Mouse (Mus musculus) T-helper 2 cell (primary cell): ENCODE measurements around the gene Tmem178.

Source experiments
- in situ Hi-C: fragments of 300-600 bp; cut with MboI, MseI; formaldehyde crosslinking; loops from one replicate; pipeline ENCODE4 v1.15.1; 2025; ENCODE audit warnings: high pct_unique_total_duplicates

Gene Tmem178

DNA sequence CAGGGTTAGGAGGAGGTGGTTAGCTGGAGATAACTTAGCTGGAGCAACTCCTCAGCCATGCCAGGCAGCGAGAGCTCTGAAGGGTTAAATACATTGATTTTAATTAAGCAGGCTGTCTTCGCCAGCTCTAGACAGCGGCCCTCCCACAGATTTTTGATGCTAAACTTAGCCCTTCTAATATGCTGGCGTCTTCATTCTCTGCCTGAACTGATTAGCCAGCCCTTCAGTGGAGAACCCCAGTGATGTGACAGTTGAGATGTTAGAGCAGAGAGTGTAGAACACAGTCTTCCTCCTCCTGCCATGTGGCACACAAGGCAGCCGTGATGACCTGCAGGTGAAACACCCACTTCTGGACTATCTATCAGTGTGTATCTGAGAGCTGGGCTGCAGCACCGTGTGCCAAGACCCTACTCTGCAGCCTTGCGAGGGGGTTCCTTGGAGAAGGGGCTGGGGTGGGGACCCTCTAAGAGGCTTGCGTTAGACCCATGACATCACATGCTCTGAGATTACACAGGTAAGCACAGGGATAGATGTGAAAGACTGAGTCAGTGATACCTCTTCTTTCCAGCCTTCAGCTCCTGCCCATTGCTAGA is 47.2 kb downstream of the Tmem178 start:
- in situ Hi-C loops, result no loop called here

DNA sequence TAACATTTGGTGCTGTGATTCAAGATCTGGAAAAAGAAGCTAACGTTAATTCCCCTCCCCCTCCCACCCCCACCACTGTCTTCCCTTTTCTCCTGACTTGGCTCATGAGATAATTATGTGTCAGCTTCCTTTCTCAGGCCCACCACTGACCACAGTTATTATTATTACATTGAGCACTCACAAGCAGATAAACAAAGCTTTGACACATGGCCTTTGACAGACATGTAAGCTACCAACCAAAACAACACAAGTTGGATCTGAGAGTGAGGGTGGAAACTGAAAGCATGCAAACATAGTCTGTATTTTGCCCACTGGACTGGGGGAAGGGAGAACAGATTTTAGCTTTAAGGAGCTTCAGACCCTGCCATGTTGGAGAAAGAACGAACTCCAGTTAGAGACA is 52.8 kb downstream of the Tmem178 start:
- in situ Hi-C loops, result no loop called here

DNA sequence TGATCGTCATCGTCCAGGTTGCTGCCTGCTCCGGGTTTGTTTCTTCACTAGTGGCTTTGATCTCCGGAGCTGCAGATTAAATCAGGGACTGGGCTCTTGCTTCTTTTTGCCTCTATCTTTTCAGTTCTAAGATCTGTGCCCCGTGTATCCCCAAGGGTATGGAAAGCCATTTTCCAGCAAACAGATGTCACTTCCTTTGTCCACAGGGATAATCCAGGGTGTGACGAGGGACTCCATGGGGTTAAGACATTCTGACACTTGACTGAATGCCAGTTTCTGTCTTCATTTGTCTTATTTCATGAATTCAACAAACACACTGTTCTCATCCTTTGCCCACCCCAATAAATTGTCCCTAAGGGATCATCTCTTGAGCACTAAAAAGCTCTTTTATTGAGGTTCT is 54.5 kb downstream of the Tmem178 start:
- in situ Hi-C loops, result no loop called here

DNA sequence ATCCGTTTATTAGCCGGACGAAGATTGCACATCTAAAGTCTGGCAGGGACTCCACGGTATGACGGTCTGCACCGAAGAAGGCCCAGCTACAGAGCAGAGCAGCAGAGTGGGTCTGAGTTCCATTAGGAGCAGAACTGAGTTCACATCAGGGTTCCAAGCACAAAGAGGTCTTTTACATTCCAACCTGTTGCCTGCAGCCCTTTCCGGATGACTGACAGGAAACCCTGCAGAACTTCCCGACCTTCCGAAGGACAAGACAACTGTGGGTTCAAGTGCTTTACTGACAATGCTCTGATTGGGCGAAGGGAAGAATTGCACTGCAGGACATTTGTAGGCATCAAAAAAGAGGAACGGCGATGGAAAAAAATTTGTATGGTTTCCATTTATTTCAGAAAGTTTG is 56.6 kb downstream of the Tmem178 start:
- in situ Hi-C loops, result no loop called here

DNA sequence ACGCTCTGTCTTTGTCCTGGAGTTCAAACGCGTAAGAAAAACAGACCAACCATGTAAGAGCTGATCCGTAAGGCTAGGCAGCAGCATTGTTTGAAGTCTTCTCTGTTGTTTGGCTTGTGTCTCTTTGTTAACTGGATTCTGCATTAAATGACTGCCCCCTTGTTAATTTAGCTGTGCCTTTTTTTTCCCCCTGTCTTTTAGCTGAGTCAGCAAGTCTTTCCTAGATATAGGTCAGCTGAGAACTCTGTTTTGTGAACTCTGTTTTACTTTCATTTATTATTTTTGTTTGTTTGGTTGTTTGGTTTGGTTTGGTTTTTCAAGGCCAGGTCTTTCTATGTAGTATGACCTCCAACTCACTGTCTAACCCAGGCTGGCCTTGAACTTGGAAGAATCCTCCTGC is 57.2 kb downstream of the Tmem178 start:
- in situ Hi-C loops, result no loop called here

DNA sequence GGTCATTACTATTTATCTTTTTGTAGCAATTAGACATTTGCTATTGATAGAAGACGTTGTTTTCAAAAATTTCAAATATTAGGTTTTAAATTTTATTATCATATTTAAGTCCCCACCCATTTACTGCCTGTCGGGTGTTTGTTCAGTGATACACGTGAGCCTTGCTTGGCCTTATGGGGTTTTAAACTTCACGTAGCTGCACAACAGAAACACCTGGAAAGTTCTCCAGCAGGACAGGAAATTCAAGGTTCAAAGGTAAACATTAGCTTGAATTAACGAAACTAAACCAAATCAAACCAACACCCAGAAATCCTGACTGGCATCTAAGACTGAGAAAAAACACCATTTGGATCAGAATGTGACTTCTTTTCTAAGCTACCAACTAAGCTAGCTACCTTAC is 57.7 kb downstream of the Tmem178 start:
- in situ Hi-C loops, result no loop called here

DNA sequence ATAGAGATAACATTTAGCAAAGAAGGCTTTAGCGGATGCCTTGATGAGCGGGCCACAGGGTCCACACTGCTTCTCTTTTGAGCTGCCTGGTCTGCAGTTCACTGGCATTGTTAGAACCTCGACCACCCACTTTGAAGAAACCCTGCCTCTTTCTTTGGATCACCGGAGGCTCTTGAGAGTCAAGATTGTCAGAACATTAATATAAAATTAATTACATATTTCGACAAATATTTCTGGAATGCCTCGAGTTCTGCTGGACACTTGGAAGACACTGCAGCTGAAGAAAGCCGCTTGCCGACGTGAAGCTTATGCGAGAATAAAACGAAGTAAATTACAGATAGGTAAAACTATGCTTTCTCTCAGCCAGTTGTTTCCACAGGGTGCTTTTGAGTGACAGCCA is 60.0 kb downstream of the Tmem178 start:
- in situ Hi-C loops, result no loop called here

DNA sequence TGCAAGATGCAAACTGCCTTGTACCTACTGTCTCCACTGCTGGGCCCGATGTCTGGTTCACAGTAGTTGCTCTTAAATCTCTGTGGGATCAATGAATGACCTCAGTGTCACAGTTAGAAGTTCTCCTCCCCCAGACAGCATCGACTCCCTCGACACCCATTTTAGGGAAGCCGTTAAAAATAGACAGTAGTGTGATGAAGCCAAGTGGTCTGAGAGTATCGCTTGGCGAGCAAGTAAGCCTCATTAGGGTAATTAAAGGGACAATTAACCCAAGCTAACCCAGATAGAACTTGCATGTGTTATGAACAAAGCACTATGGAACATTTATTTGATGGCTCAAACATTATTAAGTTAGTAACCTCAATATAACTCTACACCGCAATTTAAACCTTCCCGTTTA is 60.9 kb downstream of the Tmem178 start:
- in situ Hi-C loops, result no loop called here

DNA sequence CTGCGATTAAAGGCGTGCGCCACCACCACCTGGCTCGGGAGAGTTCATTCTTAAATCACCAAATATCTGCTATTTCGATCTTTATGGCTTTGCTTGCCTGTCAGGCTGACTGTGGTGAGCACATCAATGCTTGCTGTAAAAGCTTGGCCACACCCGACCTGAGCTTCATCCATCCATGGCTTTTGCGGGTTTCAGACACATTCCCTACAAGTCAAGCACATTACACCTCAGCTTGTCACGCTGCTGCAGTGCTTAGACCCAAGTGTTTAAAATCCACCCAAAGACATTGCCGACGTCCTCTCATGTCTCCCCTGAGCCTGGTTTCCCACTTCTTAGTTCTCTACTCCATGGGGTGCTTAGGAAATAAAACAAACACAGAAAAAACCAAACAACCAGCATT is 64.7 kb downstream of the Tmem178 start:
- in situ Hi-C loops, result no loop called here

DNA sequence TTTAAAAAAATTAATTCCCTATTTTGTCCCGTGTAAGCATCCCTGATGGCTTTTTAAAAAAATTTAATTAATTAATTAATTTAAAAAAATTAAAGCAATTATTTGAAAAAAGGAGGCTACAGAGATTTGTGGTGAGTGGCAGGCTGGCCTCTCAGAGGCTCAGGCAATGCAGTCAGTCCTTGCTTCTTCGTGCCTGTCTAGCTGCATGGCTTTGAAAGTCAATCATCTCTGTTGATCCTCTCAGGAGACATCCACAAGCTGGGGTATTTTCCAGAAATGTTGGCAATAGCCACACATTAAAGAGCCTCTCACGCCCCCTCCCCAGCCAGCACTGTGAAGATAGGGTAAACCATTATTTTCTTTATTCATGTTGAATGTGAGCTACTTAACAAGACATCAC is 65.8 kb downstream of the Tmem178 start:
- in situ Hi-C loops, result no loop called here

DNA sequence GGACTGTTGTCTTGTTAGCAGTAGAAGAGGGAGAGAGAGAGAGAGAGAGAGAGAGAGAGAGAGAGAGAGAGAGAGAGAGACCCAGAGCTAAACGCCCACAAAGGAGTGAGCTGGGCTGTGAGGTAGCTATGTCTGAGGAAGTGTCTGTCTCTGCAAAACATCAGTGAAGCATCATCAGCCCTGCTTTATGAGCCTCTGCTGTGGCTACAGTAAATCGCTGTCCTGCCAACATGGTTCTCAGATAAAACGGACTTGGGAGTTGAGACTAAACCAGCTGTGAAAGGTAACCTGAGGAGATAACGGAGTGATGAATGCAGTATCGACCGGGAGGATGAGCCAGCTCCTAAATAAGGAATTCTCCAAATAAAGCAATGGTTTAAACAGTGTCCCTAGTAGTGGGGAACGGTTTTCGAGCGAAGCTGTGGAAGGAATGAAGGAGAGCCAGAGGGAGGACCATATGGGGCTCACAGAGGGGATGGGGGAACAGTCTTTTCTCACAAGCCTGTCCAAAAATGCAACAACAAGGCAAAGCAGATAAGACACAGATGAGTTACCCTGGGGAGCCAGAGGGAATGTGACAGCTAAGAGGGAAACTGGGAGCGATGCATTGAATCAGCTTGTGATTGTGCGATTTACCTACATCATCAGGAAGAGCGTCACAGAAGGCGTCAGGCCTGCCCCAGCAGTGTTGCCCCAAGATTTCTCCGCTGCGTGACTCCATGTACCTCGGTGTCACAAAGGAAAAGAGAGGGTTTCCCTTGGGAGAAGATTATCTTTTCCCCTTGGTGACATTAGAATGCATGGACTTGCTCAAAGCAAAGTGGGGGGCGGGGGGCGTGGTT is 66.6 kb downstream of the Tmem178 start:
- in situ Hi-C loops, result no loop called here

DNA sequence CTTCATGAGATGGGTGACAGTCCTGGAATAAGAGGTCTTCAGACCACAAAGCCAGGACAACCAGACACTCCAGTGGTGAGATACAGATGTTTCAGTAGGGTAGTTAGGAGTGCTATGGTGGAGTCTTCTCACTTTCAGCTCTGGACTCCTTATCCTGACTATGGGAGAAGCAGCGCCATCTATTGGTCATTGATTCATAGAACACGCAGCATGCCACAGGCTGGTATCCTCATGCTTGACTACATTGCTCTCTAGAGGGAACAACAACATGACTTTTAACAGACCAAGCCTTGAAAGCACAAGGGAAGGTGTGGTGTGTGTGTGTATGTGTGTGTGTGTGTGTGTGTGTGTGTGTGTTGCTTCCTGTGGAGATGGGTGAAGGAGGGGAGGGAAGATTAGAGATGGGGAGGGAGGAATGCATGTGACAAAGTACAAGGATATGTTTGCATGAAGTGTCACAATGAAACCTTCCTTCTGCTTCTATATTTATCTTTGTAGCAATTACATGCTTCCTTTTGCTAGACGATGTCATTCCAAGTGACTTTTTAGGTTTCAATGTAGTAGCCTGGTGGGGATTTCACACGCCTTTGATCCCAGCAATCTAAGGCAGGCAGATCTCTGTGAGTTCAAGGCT is 71.5 kb downstream of the Tmem178 start:
- in situ Hi-C loops, result no loop called here

DNA sequence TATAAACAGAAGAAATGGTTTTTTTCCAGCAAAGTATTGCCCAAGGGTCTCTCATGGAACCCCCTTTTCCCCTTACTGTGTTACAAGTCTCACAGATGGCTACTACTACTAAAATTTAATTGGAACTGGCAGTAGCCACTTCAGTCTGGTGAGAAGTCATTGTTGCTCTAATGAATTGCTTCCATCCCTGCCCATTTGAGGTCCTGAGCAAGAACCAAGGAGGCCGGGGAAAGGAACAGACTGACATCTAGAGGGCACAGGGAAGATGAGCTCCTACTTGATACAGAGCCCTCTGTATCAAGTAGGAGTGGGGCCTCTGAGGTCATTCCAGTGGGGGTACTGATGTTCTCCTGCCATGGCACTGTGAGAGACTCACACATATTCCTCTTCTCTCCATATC is 72.7 kb downstream of the Tmem178 start:
- in situ Hi-C loops, result no loop called here

DNA sequence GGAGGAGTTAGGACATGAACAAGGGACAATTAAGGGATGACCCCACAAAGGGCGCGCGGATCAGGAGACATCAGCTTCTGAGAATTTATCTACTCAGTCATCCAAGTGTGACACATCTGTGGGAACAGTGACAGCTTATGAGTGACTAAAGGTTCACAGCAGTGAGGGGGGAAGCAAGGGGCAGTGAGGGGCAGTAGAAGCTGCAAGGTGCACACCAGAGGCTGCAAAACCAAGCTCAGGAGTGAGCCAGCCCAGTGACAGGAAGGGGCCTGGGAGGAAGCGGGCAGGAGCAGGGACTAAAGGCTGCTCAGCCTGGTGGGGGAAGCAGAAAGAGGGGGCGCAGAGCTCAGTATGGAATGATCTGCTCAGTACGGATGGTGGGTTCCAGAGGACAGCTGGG is 82.9 kb downstream of the Tmem178 start:
- in situ Hi-C loops, result loop anchor here (25.0 kb wide), 1 partner anchor 715 kb away; the partner anchor contains the start of gene Arhgef33

DNA sequence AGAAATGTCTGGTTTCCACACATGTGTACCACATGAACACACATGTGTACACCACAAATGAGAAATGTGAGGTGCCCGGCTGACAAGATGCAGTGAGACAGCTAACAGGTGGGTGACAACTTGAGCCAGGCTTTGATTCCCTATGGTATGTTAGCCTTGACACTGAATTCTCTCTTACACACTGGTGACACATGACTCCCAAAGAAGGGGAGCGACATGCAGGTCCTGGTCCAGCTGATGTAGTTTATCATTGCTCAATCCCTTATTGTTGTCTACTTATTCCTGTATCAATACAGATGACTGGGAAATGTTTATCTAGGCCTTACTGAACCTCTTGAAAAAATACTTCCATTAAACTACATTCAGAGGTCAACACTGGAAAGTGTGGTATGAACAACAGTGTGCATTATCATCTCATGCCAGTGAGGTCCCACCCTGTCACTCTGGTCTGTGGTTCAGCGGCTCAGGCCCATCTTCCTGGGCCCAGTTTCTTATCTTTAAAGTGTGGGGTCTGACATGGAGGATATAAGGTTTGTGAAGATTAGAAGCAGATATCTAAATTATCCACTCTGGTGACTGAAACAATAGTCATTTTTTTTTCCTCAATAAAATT is 87.5 kb downstream of the Tmem178 start:
- in situ Hi-C loops, result loop anchor here (25.0 kb wide), 1 partner anchor 720 kb away; the partner anchor contains the start of gene Arhgef33

DNA sequence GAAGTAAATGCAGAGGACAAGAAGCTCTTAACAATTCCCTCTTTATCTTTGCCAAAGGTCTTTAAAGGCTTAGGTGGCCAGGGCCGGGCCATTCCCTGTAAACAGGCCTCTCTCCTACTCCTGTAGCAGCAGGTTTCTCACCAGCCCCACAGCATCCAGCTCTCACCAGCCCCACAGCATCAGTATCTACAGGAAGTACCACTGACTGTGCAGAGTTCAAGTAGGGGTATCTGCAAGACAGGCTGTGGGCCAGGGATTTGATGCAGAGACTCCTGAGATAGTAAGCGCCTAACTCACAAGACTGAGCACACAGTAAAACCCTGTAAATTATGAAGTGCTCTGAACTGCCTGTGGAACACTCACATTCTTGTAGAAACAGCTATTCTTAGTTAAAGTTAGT is 88.5 kb downstream of the Tmem178 start:
- in situ Hi-C loops, result loop anchor here (25.0 kb wide), 1 partner anchor 721 kb away; the partner anchor contains the start of gene Arhgef33

DNA sequence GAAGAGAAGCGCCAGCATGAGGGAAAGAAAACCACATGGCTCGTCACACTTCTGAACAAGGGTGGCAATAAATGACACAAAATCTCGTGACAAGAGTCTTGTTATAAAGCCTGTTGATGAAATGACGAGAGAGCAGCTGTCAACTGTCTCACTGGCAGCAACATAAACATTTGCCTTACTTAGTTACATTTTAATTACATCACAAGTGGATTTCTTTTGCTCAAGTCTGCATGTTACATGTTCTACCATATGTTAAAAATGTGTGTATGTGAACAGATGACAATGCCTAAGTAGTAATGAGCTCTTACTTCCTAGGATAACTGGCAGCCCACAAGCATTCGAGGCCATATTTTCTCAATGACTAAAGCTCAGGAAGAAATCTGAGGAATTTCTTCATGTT is 90.9 kb downstream of the Tmem178 start:
- in situ Hi-C loops, result loop anchor here (25.0 kb wide), 1 partner anchor 723 kb away; the partner anchor contains the start of gene Arhgef33

DNA sequence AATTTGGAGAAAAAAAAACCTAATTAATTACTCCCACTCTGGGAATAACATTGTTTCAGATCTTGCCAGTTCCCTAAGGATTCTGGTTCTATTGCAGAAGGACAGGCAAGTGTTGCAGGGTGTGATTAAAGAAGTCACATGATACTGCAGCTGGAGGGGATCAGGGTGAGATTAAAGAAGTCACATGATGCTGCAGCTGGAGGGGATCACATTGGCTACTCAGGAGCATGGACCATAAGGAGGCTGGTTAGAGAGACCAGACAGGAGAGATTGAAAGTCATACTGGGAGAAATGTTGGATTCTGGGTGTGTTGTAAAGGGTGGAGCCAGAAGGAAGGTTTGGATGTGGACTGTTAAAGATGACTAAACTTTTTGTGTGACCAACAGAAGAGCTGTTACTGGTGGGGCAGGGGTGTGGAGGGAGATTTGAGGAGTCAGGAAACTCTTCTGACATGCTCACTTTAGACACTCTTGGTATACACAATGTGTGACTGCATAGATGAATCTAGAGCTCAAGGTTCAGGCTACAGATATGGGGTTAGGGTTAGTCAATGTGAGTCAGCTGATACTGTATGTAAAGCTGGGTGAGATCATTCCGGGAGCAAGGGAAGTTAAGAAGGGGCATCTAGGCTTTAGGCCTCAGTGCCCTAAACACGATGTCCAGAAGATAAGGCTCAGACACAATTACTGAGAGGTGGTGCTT is 94.4 kb downstream of the Tmem178 start:
- in situ Hi-C loops, result loop anchor here (25.0 kb wide), 1 partner anchor 727 kb away; the partner anchor contains the start of gene Arhgef33

DNA sequence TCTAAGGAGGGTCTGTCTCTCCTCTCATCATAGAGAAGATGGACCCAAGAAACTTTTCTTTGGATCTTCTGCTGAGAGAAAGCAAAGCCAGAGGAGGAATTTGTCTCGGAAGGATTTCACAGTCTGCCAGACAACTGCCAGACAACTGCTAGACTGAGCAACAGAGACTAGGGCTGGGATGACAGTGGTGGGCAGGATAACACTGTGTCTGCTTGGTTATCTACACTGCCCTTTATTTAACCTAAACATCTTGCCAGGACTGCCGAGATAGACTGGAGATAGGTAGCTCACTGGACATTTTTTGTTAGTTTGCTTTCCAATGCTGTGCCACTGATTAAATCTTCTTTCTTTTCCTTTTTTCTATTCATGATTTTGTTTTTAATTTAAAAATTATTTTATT is 97.2 kb downstream of the Tmem178 start:
- in situ Hi-C loops, result loop anchor here (25.0 kb wide), 1 partner anchor 729 kb away; the partner anchor contains the start of gene Arhgef33

DNA sequence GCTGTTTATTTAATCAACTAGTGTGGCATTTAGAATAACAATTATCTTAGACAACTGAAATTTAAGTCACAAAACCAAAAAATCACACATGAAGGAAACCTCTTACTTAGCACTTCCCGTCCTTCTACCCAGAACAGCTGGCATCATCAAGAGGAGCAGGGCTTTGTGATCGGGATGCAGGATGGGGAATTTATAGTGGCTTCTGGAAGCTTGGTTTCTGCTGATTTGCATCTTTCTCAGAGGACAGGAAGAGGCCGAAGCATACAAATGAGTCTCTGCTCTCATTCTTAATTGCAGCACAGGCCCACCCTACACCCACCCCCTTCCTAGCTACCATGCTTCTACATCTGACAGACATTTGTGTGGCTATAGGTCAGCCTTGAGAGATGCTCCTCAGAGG is 99.9 kb downstream of the Tmem178 start:
- in situ Hi-C loops, result loop anchor here (25.0 kb wide), 1 partner anchor 732 kb away; the partner anchor contains the start of gene Arhgef33

DNA sequence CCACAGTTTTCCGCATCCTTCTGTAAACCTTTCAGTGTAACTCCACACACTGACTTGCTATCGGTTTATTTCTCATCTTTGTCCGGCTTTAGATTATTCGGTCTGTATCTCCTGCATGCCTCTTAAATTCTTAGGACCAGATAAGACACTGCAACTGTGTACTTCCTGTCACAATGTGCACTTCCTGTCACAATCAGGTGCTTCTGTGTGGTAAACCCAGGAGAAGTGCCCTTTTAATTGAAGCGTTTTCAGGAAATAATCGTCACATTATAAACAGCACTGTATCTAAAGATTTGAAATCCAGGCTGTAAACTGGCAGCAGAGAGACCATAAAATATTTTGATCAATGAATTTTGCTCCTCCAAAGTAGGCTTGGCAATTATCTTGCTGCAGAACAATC is 100.7 kb downstream of the Tmem178 start:
- in situ Hi-C loops, result loop anchor here (25.0 kb wide), 1 partner anchor 733 kb away; the partner anchor contains the start of gene Arhgef33
